Mouse (Mus musculus) spleen, adult 2 months (tissue): ENCODE data around the gene Pacrg.

Experiments
- CTCF ChIP-seq: fragments of 200-500 bp; IDR thresholded peaks from 2 replicates; pipeline ENCODE4 v1.5.1; 2011; ENCODE audit warnings: mild to moderate bottlenecking, inconsistent platforms; ENCODE audit not compliant: insufficient read depth, insufficient read length, insufficient replicate concordance; ENCODE audit errors: extremely low read depth
- POLR2A ChIP-seq: fragments of 200-500 bp; IDR thresholded peaks from 2 replicates; pipeline ENCODE4 v1.6.1; 2011; ENCODE audit warnings: low read depth, low read length, inconsistent platforms

- no peak for TF ChIP-seq POLR2A
- TF ChIP-seq CTCF: no peak
Measured at GRCm38 (mm10) chr17:10639816-10640215, 200.3 kb downstream of the Pacrg start.
